ENCODE assay signal across 9 mouse cellular contexts in genomic region chr13:98393356-98394070, GRCm38 (mm10). TPM values are rescaled to one million over a fixed set of nuclear protein-coding genes. Genes with fewer than 3 reads are reported as not detected.
DNase-seq lines count a peak whose midpoint lies in the region; ATAC-seq and TF ChIP-seq lines count a peak whose summit lies in the region.
"Had no signal": no experiment of that assay in that cellular context is flagged by ENCODE, and none has a peak within 500 bp of the region (broad histone marks: within the 10 kb centered on the region; RNA-seq: fewer than 3 reads in every experiment).

No protein-coding gene starts in this region.

- no peak for TF ChIP-seq CTCF in left cerebral cortex, adult 2 months (IDR thresholded peaks at IDR 0.05)

- H3K27ac ChIP-seq in left cerebral cortex, adult 2 months = no peak overlapping the region
- no peak overlapping the region for H3K27ac ChIP-seq in limb, embryonic 12.5 days

- DNase-seq in left cerebral cortex, postnatal 14 days (ENCODE audit: low spot score in 2 of 2) = peak; percentile 37 to 43
- no peak for DNase-seq in left cerebral cortex, adult 2 months (ENCODE audit: extremely low spot score in 1 of 2, low spot score in 2 of 2)
- peak; percentile 39 for DNase-seq in embryo, embryonic 10 days (ENCODE audit: low spot score)
- DNase-seq in heart, postnatal 10 days = peak; percentile 18 to 27
- DNase-seq in c-Kit-positive CD71-positive TER-119-positive erythroid progenitor cells, embryonic 14.5 days (ENCODE audit: low spot score) = no peak
- DNase-seq: cerebellum, adult 11-12 months had no signal

- peaks cover 61% of the 10 kb centered on the region for H3K27me3 ChIP-seq in limb, embryonic 12.5 days
- H3K27me3 ChIP-seq: Patski had no signal

- 19% methylated on average over 10 of the region's 10 CpGs for WGBS in limb, embryonic 12.5 days

- intact Hi-C loops in left cerebral cortex, postnatal 14 days (cut with DNase I) = no loop called here
- intact Hi-C loops in left cerebral cortex, adult 2 months (cut with DNase I) = no loop called here
- intact Hi-C loops in heart, postnatal 10 days (cut with DNase I) = no loop called here

- no peak overlapping the region for H3K4me3 ChIP-seq in left cerebral cortex, adult 2 months
- no peak overlapping the region for H3K4me3 ChIP-seq in limb, embryonic 12.5 days (replicated peaks)

- H3K9ac ChIP-seq in limb, embryonic 12.5 days (replicated peaks) = no peak overlapping the region

- peaks cover 35% of the 10 kb centered on the region for H3K4me1 ChIP-seq in limb, embryonic 12.5 days (replicated peaks)

- no peak for ATAC-seq in limb, embryonic 12.5 days (ENCODE audit: insufficient number of reproducible peaks, insufficient read depth, low FRiP score, low TSS enrichment, low read depth)
- ATAC-seq in monocyte, adult 5-6 weeks (replicated peaks; ENCODE audit: insufficient number of reproducible peaks, low FRiP score, low TSS enrichment, poor library complexity, severe bottlenecking) = no peak
- ATAC-seq: Patski had no signal

- H3K36me3 ChIP-seq in limb, embryonic 12.5 days = no peaks in the 10 kb centered on the region

- no peaks in the 10 kb centered on the region for H3K9me3 ChIP-seq in limb, embryonic 12.5 days

- H3K4me2 ChIP-seq in limb, embryonic 12.5 days = 0 out of 2 replicates have a peak overlapping the region, but pooled peaks have one; percentile 13

RNA-seq across cellular contexts. Expression of gene Foxd1, which starts 39.5 kb away (rescaled TPM):
- 1 to 10 TPM; 1.7 to 2.0 TPM for total RNA-seq in left cerebral cortex, postnatal 14 days (2021)
- total RNA-seq in left cerebral cortex, adult 2 months (2021) = 1 to 10 TPM; 1.5 to 1.9 TPM
- under 1 TPM; 0.17 to 0.25 TPM for total RNA-seq in heart, postnatal 10 days (2021)
- 0.17 and 0.25 TPM in 2 replicates for polyA plus RNA-seq in limb, embryonic 12.5 days (2016; fragmentation: Nextera tagmentation; extraction: Ambion mirVana)
- not detected in 3 replicates for total RNA-seq in monocyte, adult 5-6 weeks (2017)

Comparison
In these comparisons a context has a peak if more than half of its experiments do, and no peak if none do; other contexts are left out.
1. DNase-seq: peak in left cerebral cortex, postnatal 14 days (2 of 2), embryo, embryonic 10 days (single experiment) and heart, postnatal 10 days (2 of 2); none in left cerebral cortex, adult 2 months (0 of 2) and c-Kit-positive CD71-positive TER-119-positive erythroid progenitor cells, embryonic 14.5 days (single experiment).